Mouse (Mus musculus): ENCODE measurements around the gene Dgkd.
"Not testable (repeated sequence)": the region's sequence is repeated elsewhere in the genome, so short reads cannot be mapped to it uniquely, and the experiment has no call there.

- TF ChIP-seq GATA1, TAL1 (IDR thresholded peaks at IDR 0.05; ENCODE audit: low read length): not testable (repeated sequence)
Observed at GRCm38 (mm10) chr1:87827476-87827875, 25.6 kb upstream of the Dgkd start.

Data from erythroblast, embryonic 14.5 days (primary cell).